Mouse (Mus musculus) kidney, embryonic 14.5 days (tissue): ENCODE data around the gene Large1. TPM values are rescaled to one million over a fixed set of nuclear protein-coding genes. Genes with fewer than 3 reads are reported as not detected.
"Not testable (repeated sequence)": the region's sequence is repeated elsewhere in the genome, so short reads cannot be mapped to it uniquely, and the experiment has no call there.

ENCODE experiments used
- ATAC-seq: fragments of 200-750 bp; cut with Nextera tagmentation; 2 replicates; pipeline ENCODE4 v1.8.0; 2017; ENCODE audit warnings: moderate number of reproducible peaks, mild to moderate bottlenecking, moderate TSS enrichment, moderate library complexity; ENCODE audit not compliant: low FRiP score, low TSS enrichment
- H3K27ac ChIP-seq: fragments of 300-500 bp; sonication (generic); 2 replicates; pipeline ENCODE4 v1.5.1; 2014; ENCODE audit warnings: low read depth, mild to moderate bottlenecking, low read length, moderate library complexity, mixed read lengths
- H3K27me3 ChIP-seq: fragments of 300-500 bp; sonication (generic); 2 replicates; pipeline ENCODE4 v1.6.1; 2014; ENCODE audit warnings: mild to moderate bottlenecking, low read length; ENCODE audit not compliant: control insufficient read depth, insufficient read depth
- H3K36me3 ChIP-seq: fragments of 300-500 bp; sonication (generic); 2 replicates; pipeline ENCODE4 v1.6.1; 2014; ENCODE audit warnings: low read length, mixed read lengths; ENCODE audit not compliant: control insufficient read depth, insufficient read depth
- H3K4me1 ChIP-seq: fragments of 300-500 bp; sonication (generic); 2 replicates; pipeline ENCODE4 v1.6.1; 2014; ENCODE audit warnings: low read length, mixed read lengths; ENCODE audit not compliant: control insufficient read depth, insufficient read depth
- H3K4me2 ChIP-seq: fragments of 300-500 bp; sonication (generic); replicated peaks from 2 replicates; pipeline ENCODE4 v1.6.1; 2014; ENCODE audit warnings: low read depth, mild to moderate bottlenecking, low read length
- H3K4me3 ChIP-seq: fragments of 300-500 bp; sonication (generic); 2 replicates; pipeline ENCODE4 v1.5.1; 2014; ENCODE audit warnings: mild to moderate bottlenecking, low read length
- H3K9ac ChIP-seq: fragments of 300-500 bp; sonication (generic); 2 replicates; pipeline ENCODE4 v1.6.1; 2014; ENCODE audit warnings: low read depth, mild to moderate bottlenecking, low read length, moderate library complexity
- H3K9me3 ChIP-seq: fragments of 300-500 bp; sonication (generic); 2 replicates; pipeline ENCODE4 v1.6.1; 2016; ENCODE audit warnings: low read length; ENCODE audit not compliant: control insufficient read depth
- WGBS: fragments of 180-500 bp; shearing (Covaris S2); extraction: QIAGEN DNeasy Blood & Tissue Kit; methylation state at CpG from one replicate; pipeline ENCODE4 v1.1.7; 2014; 5-methylcytosine and 5-hydroxymethylcytosine counted together
- polyA plus RNA-seq: library from polyadenylated mRNA; unstranded; fragments of >200 nt; fragmentation: Nextera tagmentation; extraction: Ambion mirVana; gene quantifications from 2 replicates; pipeline ENCODE4 v1.2.1, GENCODE M21; 2014

Gene Large1
- polyA plus RNA-seq, 1 experiment from 2014 or later, result 10.4 TPM

GRCm38 (mm10) chr8:73123864-73124499 lies 229.4 kb downstream of the Large1 start:
- 69% methylated on average over 5 of the region's 5 CpGs for WGBS
- H3K9ac ChIP-seq, result no peak overlapping the region
- H3K4me1 ChIP-seq, result no peaks in the 10 kb centered on the region
- no peak overlapping the region for H3K4me3 ChIP-seq
- no peaks in the 10 kb centered on the region for H3K9me3 ChIP-seq
- H3K4me2 ChIP-seq, result no peak overlapping the region
- no peak overlapping the region for H3K27ac ChIP-seq
- no peak for ATAC-seq
- H3K36me3 ChIP-seq, result no peaks in the 10 kb centered on the region
- no peaks in the 10 kb centered on the region for H3K27me3 ChIP-seq

- no peak overlapping the region for H3K9ac ChIP-seq
- no peaks in the 10 kb centered on the region for H3K27me3 ChIP-seq
- H3K4me3 ChIP-seq, result no peak overlapping the region
- no peaks in the 10 kb centered on the region for H3K9me3 ChIP-seq
- H3K4me1 ChIP-seq, result no peaks in the 10 kb centered on the region
- H3K4me2 ChIP-seq, result no peak overlapping the region
- H3K36me3 ChIP-seq, result no peaks in the 10 kb centered on the region
- WGBS, result 93% methylated on average over 1 of the region's 1 CpGs
- ATAC-seq, result no peak
- H3K27ac ChIP-seq, result no peak overlapping the region
Observed at GRCm38 (mm10) chr8:73112332-73112895, 240.9 kb downstream of the Large1 start.

GRCm38 (mm10) chr8:73104089-73104488 lies 249.3 kb downstream of the Large1 start:
- H3K27me3 ChIP-seq, result no peaks in the 10 kb centered on the region
- no peak overlapping the region for H3K27ac ChIP-seq
- no peaks in the 10 kb centered on the region for H3K4me1 ChIP-seq
- H3K36me3 ChIP-seq, result no peaks in the 10 kb centered on the region
- no peaks in the 10 kb centered on the region for H3K9me3 ChIP-seq
- H3K4me3 ChIP-seq, result no peak overlapping the region
- no peak overlapping the region for H3K4me2 ChIP-seq
- no peak overlapping the region for H3K9ac ChIP-seq
- WGBS, result 39% methylated on average over 1 of the region's 1 CpGs
- no peak for ATAC-seq

- Histone ChIP-seq H3K4me1 (no peaks in the 10 kb centered on the region), H3K27ac (no peak overlapping the region), H3K9me3 (no peaks in the 10 kb centered on the region), H3K4me3 (no peak overlapping the region), H3K9ac (no peak overlapping the region), H3K27me3 (no peaks in the 10 kb centered on the region), H3K4me2 (no peak overlapping the region), H3K36me3 (no peaks in the 10 kb centered on the region)
- WGBS, result 72% methylated on average over 5 of the region's 5 CpGs
- ATAC-seq, result no peak
Observed at GRCm38 (mm10) chr8:73101069-73101468, 252.3 kb downstream of the Large1 start.

GRCm38 (mm10) chr8:73100607-73101006 lies 252.7 kb downstream of the Large1 start:
- ATAC-seq, H3K4me3 ChIP-seq, H3K9ac ChIP-seq, H3K27me3 ChIP-seq, H3K36me3 ChIP-seq, H3K4me2 ChIP-seq, H3K4me1 ChIP-seq, H3K9me3 ChIP-seq, H3K27ac ChIP-seq: not testable (repeated sequence)
- WGBS, result 29% methylated on average over 3 of the region's 3 CpGs

GRCm38 (mm10) chr8:73099542-73099941 lies 253.8 kb downstream of the Large1 start:
- Histone ChIP-seq H3K4me3 (no peak overlapping the region), H3K9me3 (no peaks in the 10 kb centered on the region), H3K36me3 (no peaks in the 10 kb centered on the region), H3K4me2 (no peak overlapping the region), H3K27me3 (no peaks in the 10 kb centered on the region), H3K9ac (no peak overlapping the region), H3K4me1 (no peaks in the 10 kb centered on the region), H3K27ac (no peak overlapping the region)
- WGBS, result 89% methylated on average over 3 of the region's 3 CpGs
- no peak for ATAC-seq

- no peaks in the 10 kb centered on the region for H3K36me3 ChIP-seq
- no peak overlapping the region for H3K4me2 ChIP-seq
- no peak for ATAC-seq
- no peaks in the 10 kb centered on the region for H3K27me3 ChIP-seq
- no peak overlapping the region for H3K27ac ChIP-seq
- no peak overlapping the region for H3K9ac ChIP-seq
- WGBS, result 90% methylated on average over 2 of the region's 2 CpGs
- H3K9me3 ChIP-seq, result no peaks in the 10 kb centered on the region
- no peak overlapping the region for H3K4me3 ChIP-seq
- no peaks in the 10 kb centered on the region for H3K4me1 ChIP-seq
Observed at GRCm38 (mm10) chr8:73096952-73097351, 256.4 kb downstream of the Large1 start.

GRCm38 (mm10) chr8:73077746-73078145 lies 275.6 kb downstream of the Large1 start:
- 96% methylated on average over 1 of the region's 1 CpGs for WGBS

GRCm38 (mm10) chr8:73061410-73061809 lies 291.9 kb downstream of the Large1 start:
- no peaks in the 10 kb centered on the region for H3K36me3 ChIP-seq
- WGBS, result 36% methylated on average over 1 of the region's 1 CpGs
- no peak overlapping the region for H3K9ac ChIP-seq
- no peak overlapping the region for H3K27ac ChIP-seq
- H3K9me3 ChIP-seq, result no peaks in the 10 kb centered on the region
- no peak overlapping the region for H3K4me3 ChIP-seq
- no peaks in the 10 kb centered on the region for H3K27me3 ChIP-seq
- ATAC-seq, result no peak
- no peaks in the 10 kb centered on the region for H3K4me1 ChIP-seq
- no peak overlapping the region for H3K4me2 ChIP-seq

More at GRCm38 (mm10) chr8:73077746-73078145, 275.6 kb downstream of the Large1 start:
- H3K36me3 ChIP-seq, H3K9me3 ChIP-seq, H3K4me3 ChIP-seq, ATAC-seq, H3K9ac ChIP-seq, H3K4me1 ChIP-seq, H3K4me2 ChIP-seq, H3K27ac ChIP-seq, H3K27me3 ChIP-seq: not testable (repeated sequence)
